Mouse (Mus musculus): Measurements from ENCODE around the gene Itpr3. TPM values are rescaled to one million over a fixed set of nuclear protein-coding genes. Genes with fewer than 3 reads are reported as not detected.

The Itpr3 gene
- total and polyA plus RNA-seq, 2 experiments from 2014 or later: 0.90 to 4.7 TPM

DNA sequence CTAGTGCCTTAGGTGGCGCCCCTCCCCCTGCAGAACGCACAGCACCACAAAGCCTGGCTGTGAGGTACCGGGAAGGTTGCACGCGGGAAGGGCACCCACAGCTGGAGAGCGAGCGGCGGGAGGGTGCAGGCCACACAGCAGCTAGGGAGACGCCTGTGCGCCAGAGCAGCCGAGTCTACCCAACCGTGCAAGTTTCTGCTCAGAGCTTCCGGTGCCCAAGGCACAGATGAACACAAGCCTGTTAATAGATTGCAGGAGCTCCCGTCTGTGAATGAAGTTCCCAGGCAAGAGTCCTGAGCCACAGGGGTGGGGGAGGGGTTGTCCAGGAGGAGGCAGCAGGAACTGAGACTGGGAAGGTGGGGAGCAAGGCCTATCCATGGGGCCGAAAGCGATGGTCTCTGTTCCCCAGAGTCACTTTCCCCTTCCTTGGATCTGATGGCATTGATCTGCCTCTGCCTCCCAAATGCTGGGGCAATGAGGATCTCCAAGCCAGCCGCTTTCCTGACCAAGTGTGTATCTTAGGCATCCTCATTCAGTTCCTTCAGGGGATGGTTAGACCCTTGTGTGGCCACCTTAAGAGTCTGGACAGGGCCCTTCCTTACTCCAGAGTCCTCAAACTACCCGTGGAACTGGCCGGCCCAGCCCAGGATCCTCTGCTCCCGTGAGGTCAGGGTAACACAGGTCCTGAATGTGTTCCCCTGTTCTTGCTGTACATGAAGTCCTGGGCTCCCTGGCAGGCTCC lies 16.6 kb upstream of the Itpr3 start:
- TF ChIP-seq CTCF (IDR thresholded peaks at IDR 0.05): no peak
- WGBS: 17% methylated on average over 20 of the region's 20 CpGs
- no peak overlapping the region for H3K27ac ChIP-seq (ENCODE audit: low read depth, low read length)
- no peaks in the 10 kb centered on the region for H3K27me3 ChIP-seq (ENCODE audit: insufficient read depth, low read length)
- H3K9ac ChIP-seq (replicated peaks; ENCODE audit: low read length, poor library complexity, severe bottlenecking): no peak overlapping the region
- H3K9me3 ChIP-seq (ENCODE audit: low read length): no peaks in the 10 kb centered on the region
- H3K4me3 ChIP-seq (ENCODE audit: low read depth, low read length): no peak overlapping the region
- 0 out of 2 replicates have a peak, but pooled peaks cover 6% of the 10 kb centered on the region for H3K4me1 ChIP-seq (ENCODE audit: insufficient read depth, low read length)
- DNase-seq (ENCODE audit: low spot score): no peak
- peak overlapping the region; percentile 26 for H3K4me2 ChIP-seq (ENCODE audit: low read depth, low read length, poor library complexity, severe bottlenecking)
- H3K36me3 ChIP-seq (ENCODE audit: insufficient read depth, low read length): no peaks in the 10 kb centered on the region
- ATAC-seq (ENCODE audit: low FRiP score): no peak

DNA sequence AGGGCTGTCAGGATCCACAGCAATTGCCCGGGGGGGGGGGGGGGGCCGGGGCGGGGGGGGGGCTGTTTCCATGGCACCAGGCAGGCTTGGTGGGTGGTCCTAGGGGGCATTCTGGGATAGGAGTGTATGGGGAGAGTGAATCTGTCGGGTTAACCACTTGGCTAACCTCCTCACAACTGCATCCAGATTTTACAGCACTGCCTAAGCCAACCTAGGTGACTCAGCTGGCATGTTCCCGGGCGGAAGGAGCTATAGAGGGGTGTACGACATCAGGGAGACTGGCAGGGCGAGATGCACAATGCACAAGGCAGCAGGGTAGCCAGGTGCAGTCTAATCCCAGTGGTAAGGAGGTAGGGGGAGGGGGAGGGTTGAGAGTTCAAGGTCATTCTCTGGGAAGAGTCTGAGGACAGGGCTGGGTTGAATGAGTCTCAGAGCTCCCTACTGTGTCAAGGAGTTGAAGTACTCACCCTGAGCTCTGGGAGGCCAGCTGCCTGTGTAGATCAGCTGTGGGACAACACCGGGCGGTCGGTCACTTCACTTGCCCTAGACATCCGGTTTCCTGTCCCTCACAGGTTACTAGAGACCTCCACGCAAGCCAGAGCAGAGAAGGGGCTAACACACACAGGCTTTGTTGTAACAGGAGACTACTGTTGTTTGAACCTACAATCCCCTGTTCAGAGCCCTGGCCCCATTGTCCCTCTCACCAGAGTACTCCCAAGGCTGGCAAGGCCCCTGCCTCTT lies 15.9 kb upstream of the Itpr3 start:
- Histone ChIP-seq H3K4me3 (ENCODE audit: low read depth, low read length) (no peak overlapping the region), H3K27ac (ENCODE audit: low read depth, low read length) (no peak overlapping the region), H3K36me3 (ENCODE audit: insufficient read depth, low read length) (no peaks in the 10 kb centered on the region), H3K9ac (replicated peaks; ENCODE audit: low read length, poor library complexity, severe bottlenecking) (no peak overlapping the region), H3K4me1 (ENCODE audit: insufficient read depth, low read length) (0 out of 2 replicates have a peak, but pooled peaks cover 6% of the 10 kb centered on the region), H3K27me3 (ENCODE audit: insufficient read depth, low read length) (no peaks in the 10 kb centered on the region), H3K4me2 (ENCODE audit: low read depth, low read length, poor library complexity, severe bottlenecking) (no peak overlapping the region), H3K9me3 (ENCODE audit: low read length) (no peaks in the 10 kb centered on the region)
- DNase-seq (ENCODE audit: low spot score) (no peak), ATAC-seq (ENCODE audit: low FRiP score) (no peak)
- no peak for TF ChIP-seq CTCF (IDR thresholded peaks at IDR 0.05)
- 53% methylated on average over 10 of the region's 13 CpGs for WGBS

DNA sequence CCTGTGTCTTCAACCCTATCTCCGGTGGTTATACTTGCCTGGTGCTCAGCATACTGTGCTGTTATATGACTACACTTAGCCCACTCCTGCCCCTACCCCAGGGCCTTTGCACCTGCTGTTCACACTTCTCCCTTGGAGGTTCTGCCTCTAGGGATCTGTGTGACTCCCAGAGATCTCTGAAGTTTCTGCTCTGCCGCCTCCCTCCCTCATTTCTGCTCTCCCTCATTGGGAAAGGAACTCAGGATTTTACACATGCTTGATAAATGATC lies 15.4 kb upstream of the Itpr3 start:
- no peak overlapping the region for H3K27ac ChIP-seq (ENCODE audit: low read depth, low read length)
- no peak for ATAC-seq (ENCODE audit: low FRiP score)
- 0 out of 2 replicates have a peak, but pooled peaks cover 6% of the 10 kb centered on the region for H3K4me1 ChIP-seq (ENCODE audit: insufficient read depth, low read length)

DNA sequence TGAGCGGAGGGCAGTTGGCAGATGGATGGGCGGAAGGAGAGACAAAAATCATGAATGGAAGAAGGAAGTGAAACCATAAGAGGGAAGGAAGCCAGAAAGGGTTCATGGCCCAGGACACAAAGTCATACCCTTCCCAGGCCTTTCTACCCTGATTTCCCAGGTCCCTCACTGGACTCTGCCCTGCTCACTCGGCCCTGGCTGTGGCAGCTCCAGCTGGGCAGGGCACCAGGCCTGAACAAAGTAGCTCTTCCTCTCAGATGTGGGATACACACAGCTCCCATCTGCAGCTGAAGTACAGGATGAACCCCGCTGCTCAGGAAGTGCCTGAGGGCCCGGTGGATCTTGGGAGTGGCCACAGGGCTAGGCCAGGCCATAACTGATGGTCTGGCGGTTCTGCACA lies 14.3 kb upstream of the Itpr3 start:
- Histone ChIP-seq H3K36me3 (ENCODE audit: insufficient read depth, low read length) (no peaks in the 10 kb centered on the region), H3K9me3 (ENCODE audit: low read length) (no peaks in the 10 kb centered on the region), H3K9ac (replicated peaks; ENCODE audit: low read length, poor library complexity, severe bottlenecking) (no peak overlapping the region), H3K27ac (ENCODE audit: low read depth, low read length) (no peak overlapping the region), H3K27me3 (ENCODE audit: insufficient read depth, low read length) (no peaks in the 10 kb centered on the region), H3K4me2 (ENCODE audit: low read depth, low read length, poor library complexity, severe bottlenecking) (no peak overlapping the region), H3K4me1 (ENCODE audit: insufficient read depth, low read length) (0 out of 2 replicates have a peak, but pooled peaks cover 6% of the 10 kb centered on the region), H3K4me3 (ENCODE audit: low read depth, low read length) (no peak overlapping the region)
- ATAC-seq (ENCODE audit: low FRiP score) (no peak), DNase-seq (ENCODE audit: low spot score) (no peak)
- 76% methylated on average over 6 of the region's 6 CpGs for WGBS
- TF ChIP-seq CTCF (IDR thresholded peaks at IDR 0.05): no peak

More for the DNA sequence above, 15.4 kb upstream of the Itpr3 start:
- H3K27me3 ChIP-seq (ENCODE audit: insufficient read depth, low read length): no peaks in the 10 kb centered on the region
- no peak for DNase-seq (ENCODE audit: low spot score)
- no peak overlapping the region for H3K4me2 ChIP-seq (ENCODE audit: low read depth, low read length, poor library complexity, severe bottlenecking)
- H3K9me3 ChIP-seq (ENCODE audit: low read length): no peaks in the 10 kb centered on the region
- no peak overlapping the region for H3K9ac ChIP-seq (replicated peaks; ENCODE audit: low read length, poor library complexity, severe bottlenecking)
- TF ChIP-seq CTCF (IDR thresholded peaks at IDR 0.05): no peak
- WGBS: 82% methylated on average over 2 of the region's 2 CpGs
- H3K4me3 ChIP-seq (ENCODE audit: low read depth, low read length): no peak overlapping the region
- no peaks in the 10 kb centered on the region for H3K36me3 ChIP-seq (ENCODE audit: insufficient read depth, low read length)

DNA sequence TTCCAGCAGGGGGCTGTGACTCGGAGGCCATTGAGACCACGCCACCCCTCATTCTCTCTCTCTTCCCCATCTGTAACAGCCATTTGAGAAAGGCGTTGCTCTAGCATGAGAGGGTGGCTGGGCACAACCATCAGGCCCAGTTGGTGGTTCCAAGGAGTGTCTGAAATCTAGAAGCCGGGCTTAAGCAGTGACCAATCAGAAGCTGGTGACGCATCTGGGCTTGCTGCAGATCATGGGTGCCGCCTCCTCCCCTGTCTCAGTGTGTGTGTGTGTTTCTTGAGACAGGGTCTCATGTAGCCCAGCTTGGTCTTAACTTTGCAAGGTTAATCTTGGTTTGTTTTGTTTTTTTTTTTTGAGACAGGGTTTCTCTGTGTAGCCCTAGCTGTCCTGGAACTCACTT lies 11.9 kb upstream of the Itpr3 start:
- Histone ChIP-seq H3K27me3 (ENCODE audit: insufficient read depth, low read length) (no peaks in the 10 kb centered on the region), H3K9ac (replicated peaks; ENCODE audit: low read length, poor library complexity, severe bottlenecking) (no peak overlapping the region), H3K27ac (ENCODE audit: low read depth, low read length) (no peak overlapping the region), H3K4me2 (ENCODE audit: low read depth, low read length, poor library complexity, severe bottlenecking) (no peak overlapping the region), H3K36me3 (ENCODE audit: insufficient read depth, low read length) (no peaks in the 10 kb centered on the region), H3K9me3 (ENCODE audit: low read length) (no peaks in the 10 kb centered on the region), H3K4me1 (ENCODE audit: insufficient read depth, low read length) (0 out of 2 replicates have a peak, but pooled peaks cover 4% of the 10 kb centered on the region), H3K4me3 (ENCODE audit: low read depth, low read length) (no peak overlapping the region)
- ATAC-seq (ENCODE audit: low FRiP score) (no peak), DNase-seq (ENCODE audit: low spot score) (no peak)
- 85% methylated on average over 6 of the region's 6 CpGs for WGBS
- TF ChIP-seq CTCF (IDR thresholded peaks at IDR 0.05): no peak

DNA sequence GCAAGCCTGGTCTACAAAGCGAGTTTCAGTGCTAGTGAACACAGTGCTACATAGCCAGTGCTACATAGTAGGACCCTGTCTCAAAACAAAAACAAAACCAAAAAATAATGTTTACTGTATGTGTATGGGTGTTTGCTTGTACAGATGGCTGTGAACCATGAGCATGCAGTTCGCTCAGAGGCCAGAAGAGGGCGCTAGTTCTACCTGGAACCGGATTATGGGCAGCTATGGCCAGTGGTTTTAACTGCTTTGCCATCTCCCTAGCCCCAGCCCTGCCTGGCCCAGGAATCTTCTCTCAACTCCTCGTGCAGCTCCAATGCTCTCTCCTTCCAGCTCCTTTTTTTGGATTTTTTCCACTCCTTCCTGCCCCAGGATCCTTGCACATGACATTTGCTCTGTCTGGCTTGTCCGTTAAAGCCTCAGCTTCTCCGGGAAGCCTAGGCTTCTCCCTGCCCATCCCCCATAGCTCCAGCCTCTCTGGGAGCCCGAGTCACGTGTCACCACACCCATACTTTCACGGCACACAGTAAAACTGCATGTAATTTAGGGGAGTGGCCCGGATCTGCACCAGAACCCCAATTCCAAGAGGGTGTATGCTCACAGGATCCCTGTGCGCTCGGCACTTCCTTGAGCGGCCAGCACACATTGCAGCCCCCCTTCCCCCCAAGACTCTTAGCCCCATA lies 9.2 kb upstream of the Itpr3 start:
- no peaks in the 10 kb centered on the region for H3K9me3 ChIP-seq (ENCODE audit: low read length)
- no peaks in the 10 kb centered on the region for H3K4me1 ChIP-seq (ENCODE audit: insufficient read depth, low read length)
- no peak overlapping the region for H3K27ac ChIP-seq (ENCODE audit: low read depth, low read length)
- H3K36me3 ChIP-seq (ENCODE audit: insufficient read depth, low read length): no peaks in the 10 kb centered on the region
- no peak overlapping the region for H3K9ac ChIP-seq (replicated peaks; ENCODE audit: low read length, poor library complexity, severe bottlenecking)
- DNase-seq (ENCODE audit: low spot score): no peak
- H3K4me3 ChIP-seq (ENCODE audit: low read depth, low read length): no peak overlapping the region
- peak; percentile 61 for TF ChIP-seq CTCF (IDR thresholded peaks at IDR 0.05)
- no peak overlapping the region for H3K4me2 ChIP-seq (ENCODE audit: low read depth, low read length, poor library complexity, severe bottlenecking)
- no peak for ATAC-seq (ENCODE audit: low FRiP score)
- WGBS: 80% methylated on average over 14 of the region's 14 CpGs
- no peaks in the 10 kb centered on the region for H3K27me3 ChIP-seq (ENCODE audit: insufficient read depth, low read length)
